Mouse (Mus musculus) frontal cortex, postnatal 10 days (tissue): ENCODE results near the gene Ppme1.

Source experiments
- DNase-seq, 2 experiments: peaks; one replicate each; pipeline ENCODE4 v3.0.0; 2022; ENCODE audit warnings: low spot score in 2 of 2, mixed read lengths in 1 of 2

The Ppme1 gene

DNA sequence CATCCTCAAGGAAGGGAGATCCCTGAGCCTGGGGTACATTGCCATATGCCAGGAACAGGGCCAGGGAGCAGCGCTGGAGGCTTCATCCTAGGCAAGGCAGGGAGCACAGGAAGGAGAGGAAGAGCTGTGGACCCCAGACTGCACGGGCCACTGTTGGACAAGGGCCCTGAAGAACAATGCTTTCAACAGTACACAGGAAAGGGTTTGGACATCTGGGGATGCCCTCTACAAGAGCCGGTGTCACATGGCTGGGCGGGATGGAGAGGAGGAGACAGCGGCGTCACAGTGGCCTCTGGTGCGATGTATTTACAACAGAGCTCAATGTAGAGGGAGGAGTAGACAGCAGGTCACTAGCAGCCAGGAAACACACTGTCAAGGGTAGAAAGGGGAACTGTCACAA is 44.6 kb downstream of the Ppme1 start:
- DNase-seq: no peak

DNA sequence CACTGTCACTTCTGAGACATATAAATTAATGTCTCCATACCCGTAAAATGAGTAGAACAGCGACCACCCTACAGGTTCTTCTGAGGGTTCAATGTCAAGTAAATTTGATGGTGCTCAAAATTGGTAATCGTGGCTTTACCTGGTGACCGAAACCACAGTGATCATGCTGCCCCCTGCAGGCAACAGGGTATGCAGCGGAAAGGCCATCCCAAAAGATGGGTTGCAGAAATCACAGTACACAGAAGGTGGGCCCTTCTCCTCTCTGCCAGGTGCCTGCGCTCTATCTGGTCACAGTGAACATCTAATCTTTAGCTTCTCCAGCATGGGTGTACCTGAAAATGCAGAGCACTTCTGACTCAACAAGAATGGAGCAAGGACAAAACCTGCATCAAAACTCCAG is 46.6 kb downstream of the Ppme1 start:
- peak in 1 of 2 experiments; percentile 40 for DNase-seq

DNA sequence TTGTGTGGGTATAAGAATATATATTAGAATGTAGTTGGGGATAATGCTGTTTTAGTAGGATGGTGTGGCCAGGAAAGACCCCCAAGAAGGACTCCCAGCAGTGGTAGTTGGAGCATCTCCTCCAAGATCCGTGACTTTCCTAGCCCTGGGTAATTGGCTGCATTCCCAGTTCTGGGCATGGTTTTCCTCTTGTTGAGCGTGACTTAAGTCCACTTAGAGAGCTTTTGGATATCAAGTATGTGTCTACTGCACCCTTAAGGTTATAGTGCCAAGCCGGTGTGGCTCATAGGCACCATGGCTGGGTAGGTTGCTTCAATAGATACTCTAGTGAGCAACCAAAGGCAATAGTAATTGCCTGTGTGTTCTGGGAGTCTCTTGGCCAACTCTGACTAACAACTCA is 48.4 kb downstream of the Ppme1 start:
- DNase-seq: no peak

DNA sequence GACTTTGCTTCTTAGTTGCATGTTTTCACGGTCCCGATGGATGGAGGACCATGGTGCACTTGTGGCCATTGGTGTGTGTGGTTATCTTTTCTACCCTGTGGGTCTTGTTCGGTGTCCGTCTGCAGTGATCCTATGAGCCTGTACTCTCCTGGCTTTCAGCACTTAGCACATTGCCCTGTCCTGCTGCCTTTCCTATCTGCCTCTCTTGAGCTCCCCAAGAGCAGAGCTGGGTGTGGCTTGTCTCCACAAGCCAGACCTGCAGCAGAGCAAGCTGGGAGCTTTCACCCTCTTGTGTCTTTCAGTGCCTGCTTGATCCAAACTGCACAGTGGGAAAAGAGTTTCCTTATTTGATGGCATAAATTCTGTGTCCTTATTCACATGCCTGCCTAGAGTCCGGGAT is 54.6 kb downstream of the Ppme1 start:
- DNase-seq: no peak

DNA sequence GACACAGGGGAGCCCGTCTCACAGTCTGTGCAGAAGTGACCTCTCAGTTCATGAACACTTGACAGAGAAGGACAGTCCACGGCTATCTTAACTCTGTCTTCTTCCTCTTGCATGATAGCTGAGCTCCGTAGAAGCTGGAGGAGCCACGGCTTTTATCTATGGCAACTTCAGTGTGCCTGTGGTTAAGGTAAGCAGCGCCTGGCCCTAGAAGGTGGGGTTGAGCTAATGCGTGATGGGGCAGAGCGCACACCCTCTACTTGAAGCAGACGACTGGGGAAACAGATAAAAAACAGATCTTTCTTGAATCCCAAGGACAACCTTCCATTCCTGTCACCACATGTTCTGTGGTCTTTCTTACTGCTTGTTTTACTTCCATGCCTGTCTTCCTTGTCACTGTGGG is 55.2 kb downstream of the Ppme1 start:
- no peak for DNase-seq

DNA sequence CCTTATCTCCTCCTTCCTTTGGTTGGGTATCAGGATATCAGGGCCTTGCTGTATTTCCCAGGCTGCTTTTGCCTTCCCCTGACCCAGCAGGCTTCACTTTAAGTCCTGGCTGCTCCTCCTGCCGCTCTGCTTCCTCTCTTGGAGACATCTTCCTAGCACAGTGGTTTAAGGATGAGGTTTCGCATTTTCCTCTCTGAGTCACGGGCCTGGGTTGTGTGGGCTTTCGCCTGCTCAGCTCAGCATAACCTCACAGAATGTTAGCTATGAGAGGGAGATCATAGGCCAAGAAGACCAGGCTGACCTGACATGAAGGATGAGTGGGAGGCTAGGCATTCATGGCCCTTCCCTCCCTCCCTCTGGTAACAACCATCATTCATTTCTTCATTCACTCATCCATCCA is 59.4 kb downstream of the Ppme1 start:
- DNase-seq: no peak

DNA sequence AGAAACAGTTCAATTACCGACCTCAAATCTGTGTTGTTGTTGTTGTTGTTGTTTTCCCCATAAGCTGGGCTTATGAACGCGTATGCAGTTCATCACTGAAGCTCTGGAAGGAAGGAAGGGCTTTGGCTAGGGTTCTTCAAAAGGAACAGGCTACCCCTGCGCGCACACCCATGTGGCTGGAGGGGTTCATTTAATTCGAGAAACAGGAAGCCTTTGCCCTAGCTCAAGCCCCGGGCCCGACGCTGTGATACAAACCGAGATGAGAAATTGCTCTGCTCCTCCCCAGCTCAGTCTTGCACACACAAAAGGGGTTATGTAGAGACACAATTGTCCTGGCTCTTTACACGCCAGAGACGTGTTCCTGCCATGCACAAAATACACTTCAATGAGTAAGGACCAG is 61.8 kb downstream of the Ppme1 start:
- DNase-seq: no peak

DNA sequence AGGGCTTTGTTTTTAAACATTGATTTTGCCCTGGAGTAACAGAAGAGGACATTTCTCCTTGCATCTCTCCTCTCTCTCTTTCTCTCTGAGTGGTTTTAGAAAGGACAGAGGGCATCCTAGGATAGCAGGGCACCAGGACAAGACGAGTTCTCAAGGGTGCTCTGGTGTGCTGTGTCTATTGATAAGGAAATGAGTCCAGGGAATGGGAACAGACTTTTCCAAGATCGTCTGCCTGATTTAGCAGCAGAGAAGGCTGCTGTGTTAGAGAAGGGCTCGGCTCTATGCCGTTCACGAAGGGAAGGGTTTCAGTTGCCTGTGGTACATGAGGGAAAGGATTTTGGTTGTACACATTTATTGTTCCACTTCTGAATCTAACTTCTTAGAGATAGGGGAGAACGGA is 62.4 kb downstream of the Ppme1 start:
- DNase-seq: no peak

DNA sequence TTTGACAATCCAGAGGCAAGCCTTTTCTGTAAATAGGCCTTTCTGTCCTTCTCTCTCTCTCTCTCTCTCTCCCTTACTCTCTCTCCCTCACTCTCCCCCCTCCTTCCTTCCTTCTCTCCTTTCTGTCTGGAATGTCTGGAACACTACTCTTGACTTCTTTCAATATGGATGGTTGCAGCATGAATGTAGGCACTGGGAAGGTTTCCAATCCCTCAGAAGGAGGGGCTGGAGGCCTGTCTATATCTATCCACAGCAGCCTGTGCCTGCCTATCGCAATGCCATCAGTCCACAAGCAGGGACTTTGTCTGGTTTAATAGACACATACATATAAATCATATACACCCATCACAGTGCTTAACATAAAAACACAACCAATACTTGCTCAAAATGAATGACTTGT is 62.9 kb downstream of the Ppme1 start:
- DNase-seq: no peak

DNA sequence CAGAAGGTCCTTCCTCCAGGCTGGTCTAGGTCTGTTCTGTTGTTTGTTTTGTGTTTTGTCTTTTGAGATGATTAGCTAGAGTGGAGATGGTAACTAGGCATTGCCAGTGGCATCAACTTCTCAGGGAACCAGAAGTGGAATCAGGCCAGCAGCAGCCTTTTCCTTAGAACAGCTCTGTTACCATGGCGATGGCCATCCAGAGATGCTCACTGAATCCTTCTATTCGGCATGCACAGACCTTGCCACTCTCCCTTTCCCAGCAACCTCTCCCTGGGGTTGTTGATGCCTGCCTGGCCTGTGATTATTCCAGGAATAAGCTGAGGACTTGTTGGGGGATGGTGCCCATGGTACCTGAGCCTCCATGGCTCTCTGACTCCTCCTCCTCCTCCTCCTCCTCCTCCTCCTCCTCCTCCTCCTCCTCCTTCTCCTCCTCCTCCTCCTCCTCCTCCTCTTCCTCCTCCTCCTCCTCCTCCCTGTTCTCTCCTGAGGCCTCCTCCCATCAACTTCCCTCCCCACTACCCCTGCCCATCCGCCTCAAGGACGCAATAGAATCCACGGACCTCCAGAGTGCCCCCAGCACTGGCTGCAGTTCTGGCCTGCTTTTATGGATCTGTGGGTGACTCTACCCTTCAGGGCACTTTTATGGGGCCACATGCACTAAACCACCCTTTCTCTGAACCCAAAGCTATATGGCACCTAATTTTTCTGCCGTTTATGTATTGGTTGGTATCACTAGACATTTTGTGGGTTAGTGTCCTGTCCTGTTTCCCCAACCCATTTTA is 64.0 kb downstream of the Ppme1 start:
- peak; percentile 51 to 52 for DNase-seq

DNA sequence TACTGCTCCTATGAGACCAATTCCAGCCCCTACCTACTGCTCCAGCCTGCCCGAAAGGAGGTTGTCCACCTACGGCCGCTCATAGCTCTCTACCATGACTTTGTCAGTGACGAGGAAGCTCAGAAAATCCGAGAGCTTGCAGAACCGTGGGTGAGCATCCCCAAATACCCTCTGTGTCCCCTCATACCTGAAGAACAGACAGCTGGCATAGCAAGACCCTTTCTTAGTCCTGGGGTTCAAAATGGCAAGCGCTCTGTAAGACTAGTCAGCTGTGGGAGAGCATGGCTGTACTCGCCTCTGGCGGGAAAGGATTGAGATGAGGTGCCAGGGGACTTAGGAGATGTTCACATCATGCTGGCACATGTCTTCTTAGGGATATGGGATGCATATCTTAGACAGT is 66.2 kb downstream of the Ppme1 start:
- no peak for DNase-seq

DNA sequence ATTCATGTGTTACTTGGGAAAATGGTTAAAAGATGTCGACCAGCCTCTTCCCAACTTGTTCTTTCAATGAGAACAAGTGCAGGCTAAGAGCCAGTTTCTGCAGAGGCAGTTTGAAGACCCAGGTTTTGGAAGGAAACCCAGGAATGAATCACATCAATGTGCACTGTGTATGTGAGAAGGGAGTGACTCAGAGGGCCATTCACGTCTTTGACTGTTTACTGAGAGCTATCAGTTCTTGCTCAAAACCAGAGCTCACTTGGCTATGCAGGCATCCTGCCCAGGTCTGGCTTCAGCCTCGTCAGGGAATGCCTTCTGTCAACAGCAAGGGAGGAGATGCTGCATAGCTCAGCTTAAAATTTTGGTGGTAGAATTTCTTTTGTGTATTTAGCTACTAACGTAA is 69.8 kb downstream of the Ppme1 start:
- peak; percentile 42 to 46 for DNase-seq

DNA sequence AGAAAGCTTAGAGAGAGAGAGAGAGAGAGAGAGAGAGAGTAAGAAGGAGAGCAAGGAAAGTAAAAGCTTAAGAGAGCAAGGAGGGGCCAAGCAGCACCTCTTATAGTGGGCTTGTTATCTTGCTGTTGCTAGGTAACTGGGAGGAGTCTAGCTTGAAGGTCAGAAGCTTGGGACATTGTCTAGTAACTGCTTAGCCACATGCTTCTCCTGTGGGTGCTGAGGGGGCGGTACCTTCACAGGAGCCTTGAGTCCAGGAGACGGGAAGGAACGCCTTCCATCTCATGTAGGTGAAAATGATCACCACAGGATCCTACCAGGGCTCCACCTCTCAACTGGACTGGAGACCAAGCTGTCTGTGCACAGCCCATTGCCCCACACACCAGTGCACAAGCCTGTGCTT is 70.7 kb downstream of the Ppme1 start:
- no peak for DNase-seq

DNA sequence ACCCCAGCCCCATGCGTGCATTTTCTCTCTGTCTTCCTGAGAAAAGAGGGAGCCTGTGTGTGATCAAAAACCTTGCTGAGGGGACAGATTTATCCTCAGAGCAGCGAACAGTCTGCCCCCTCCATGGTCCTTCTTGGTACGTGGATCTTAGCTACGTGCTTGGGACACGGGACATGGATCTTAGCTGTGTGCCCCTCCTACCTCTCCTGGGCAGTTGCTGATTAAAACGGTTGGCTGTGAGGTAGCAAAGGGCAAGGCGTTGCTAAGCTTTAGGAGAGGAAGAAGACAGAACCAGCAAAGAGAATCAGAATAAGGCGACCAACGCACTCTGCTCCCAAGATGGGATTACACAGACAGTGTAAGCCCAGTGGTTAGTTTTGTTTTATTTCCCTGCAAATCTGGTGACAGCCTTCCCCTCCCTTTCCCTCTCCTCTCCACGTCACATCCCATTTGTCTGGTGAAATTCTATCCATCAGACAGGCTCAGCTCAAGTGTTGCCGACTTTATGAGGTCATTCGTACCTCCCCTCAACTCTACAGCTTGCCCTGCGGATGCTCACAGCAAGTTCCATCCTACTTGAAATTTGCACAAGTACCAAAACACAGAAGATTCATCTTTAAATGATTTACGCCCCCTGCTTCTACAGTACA is 73.1 kb downstream of the Ppme1 start:
- no peak for DNase-seq

DNA sequence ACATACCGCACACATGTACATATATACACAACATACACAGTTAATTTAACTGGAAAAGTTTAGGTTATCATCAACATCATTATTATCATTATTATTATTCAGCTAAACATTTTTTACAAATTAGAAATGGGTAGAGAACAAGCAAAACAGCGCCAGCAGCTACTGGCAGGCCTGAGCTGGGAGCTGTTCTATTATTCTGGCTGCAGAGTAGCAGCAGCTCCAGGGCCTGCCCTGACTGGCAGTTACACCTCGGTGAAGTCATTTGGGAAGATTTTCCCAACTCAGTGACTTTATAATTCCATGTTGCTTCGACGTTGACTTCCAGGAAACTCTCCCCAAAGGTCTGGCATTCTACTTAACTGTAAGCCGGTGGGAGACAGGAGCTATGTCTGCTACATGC is 75.4 kb downstream of the Ppme1 start:
- no peak for DNase-seq

DNA sequence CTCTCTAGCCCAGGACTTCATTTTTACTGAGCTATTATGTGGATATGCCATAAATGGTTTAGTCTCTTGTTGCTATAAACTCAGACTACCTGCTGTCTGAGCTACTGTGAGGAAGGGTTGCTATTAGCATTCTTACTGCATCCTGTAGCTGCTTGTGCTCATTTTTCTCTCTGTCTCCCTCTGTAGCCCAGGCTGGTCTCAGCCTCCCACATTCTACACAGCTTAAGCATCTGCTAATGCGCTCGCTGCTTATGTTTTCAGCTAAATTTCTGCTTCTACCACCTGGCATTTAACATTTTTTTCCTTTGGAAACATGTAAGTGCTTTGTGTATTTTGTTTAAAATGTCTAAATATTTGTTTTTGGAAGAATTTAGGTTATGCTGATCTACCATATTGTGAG is 76.4 kb downstream of the Ppme1 start:
- DNase-seq: no peak

DNA sequence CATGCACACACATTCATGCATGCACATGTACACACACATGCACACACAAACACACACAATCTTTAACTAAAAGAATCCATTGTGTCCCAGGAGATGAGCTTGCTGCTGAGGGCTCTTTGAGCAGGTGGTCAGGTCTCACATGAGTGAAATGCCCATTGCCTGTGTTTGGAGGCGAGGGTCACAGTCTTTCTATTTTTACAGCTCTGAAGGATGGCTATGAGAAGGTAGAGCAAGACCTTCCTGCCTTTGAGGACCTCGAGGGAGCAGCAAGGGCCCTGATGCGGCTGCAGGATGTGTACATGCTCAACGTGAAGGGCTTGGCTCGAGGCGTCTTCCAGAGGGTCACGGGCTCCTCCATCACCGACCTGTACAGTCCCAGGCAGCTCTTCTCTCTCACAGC is 78.6 kb downstream of the Ppme1 start:
- no peak for DNase-seq

DNA sequence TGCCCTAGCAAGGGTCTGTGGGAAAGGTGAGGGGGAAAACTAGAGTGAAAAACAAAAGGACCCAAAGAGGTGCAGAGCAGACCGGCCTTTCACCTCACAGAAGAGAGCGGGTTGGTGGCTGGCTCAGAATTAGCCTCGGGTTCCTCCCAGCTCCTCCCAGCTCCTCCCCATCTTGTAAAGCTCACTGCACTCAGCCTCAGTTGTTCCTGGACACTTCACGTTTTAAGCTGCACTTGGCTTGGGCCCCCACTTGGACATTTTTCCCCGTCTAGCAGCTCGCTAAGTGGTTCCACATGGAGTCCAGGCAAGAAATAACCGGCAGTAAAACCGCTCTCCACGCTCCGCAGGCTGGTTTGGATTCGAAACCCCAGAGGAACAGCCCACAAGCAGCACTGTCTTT is 83.5 kb downstream of the Ppme1 start:
- DNase-seq: no peak

DNA sequence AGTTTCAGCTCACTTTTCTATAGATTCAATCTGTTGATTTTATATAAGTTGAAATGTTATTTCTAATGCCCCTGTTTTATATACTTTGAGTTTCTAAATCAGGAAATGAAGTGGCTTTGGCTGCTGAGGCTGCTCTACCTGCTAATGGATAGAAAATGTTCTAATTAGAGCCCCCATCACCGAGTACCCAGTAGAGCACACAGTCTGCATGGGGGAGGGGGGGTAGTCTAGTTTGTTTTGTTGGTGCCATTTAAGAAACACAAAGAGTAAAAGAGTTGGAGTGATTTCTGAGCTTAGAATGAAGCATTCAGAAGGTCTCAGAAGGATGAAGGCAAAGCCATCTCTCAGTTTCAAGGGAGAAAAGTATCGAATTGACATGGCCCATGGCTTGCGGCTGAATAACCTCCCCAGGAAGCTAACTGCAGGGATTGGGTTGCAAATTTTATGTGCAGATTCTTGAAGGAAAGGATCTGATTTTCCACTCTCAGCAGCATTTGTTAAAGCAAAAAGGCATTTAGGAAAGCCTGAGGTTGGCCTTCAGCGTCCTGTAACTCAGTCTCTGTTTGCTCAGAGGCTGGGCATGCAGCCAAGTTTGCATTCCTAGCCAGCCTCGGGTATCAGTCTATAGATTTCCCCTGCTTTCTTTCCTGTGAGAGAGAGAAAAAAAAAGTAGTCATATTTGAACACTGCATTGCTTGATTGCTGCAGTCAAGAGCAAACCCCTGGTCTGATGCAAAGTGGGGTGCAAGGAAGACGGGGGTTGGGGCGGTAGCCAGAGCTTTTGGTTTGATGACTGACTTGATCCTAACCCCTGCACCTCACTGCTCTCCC is 84.1 kb downstream of the Ppme1 start:
- no peak for DNase-seq

DNA sequence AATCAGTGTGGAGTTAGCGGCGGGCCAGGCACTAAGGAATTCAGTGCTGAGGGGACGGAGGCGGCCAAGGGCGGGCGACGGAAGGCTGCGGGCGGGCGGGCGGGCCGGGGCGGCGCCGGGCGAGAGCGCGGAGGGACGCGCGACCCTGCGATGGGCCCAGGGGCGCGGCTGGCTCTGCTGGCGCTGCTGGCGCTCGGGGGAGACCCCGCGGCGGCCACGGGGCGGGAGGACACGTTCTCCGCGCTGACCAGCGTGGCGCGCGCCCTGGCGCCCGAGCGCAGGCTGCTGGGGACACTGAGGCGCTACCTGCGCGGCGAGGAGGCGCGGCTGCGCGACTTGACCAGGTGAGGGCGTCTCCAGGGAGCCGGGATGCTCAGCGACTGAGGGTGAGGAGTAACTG is 86.7 kb downstream of the Ppme1 start, which contains the start of gene P4ha3:
Gene P4ha3, plus strand, starts transcription at position 138 of the 400 bp plus-strand sequence.
- DNase-seq: no peak

DNA sequence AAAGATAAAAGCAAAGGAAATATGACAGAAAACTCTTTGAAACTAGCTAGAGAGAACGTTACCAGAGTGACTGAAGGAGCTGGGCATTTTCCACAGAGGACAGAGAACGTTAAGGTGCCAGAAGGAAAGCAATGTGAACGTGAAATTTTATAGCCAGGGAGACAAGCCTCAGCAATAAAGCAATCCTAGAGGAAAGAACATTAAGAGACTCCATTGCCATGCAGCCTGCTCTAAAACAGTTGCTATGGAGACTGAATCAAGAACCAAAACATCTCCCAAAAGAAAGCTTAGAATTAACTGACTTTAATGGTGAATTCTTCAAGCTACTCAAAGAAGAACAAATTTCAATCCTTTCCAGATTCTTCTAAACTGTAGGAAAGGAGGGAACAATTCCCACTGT is 88.8 kb downstream of the Ppme1 start:
- no peak for DNase-seq

DNA sequence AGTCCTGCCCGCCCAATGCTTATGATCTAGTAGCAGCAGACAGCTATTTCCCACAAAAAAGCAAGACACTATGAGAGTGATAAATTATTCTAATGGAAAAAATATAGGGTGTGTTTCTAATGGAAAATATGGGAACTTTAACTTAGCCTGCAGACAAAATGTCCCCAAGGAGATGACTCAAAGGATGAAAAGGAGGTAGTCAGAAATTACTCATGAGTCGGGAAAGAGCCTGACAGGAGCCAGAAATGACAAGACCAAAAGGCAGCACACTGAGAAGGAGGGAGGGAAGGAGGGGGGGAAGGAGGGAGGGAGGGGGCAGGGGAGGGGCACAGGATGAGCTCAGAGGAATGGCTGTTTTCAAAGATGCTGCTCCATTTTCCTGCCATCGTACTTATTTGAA is 90.5 kb downstream of the Ppme1 start:
- DNase-seq: no peak

DNA sequence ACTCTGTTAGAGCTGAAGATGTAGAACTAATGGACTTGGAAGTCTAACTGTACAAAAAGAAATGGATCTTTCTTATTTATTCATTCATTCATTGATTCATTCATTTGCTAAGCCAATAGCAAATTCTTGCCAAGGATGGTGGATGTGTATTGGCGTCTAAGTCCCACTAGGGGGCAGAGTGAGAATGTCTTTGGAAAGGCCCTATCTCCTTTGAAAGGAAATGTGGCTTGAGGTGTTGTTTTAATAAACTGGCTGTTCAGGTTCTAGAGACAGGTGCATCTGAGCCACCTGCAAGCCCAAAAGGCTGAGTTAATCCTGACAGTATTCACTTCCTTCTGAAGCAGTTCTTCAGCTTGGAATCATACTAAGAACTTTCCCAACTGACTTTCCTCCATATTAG is 92.3 kb downstream of the Ppme1 start:
- no peak for DNase-seq
